Mouse (Mus musculus) midbrain, embryonic 12.5 days (tissue): ENCODE results near the gene Insl5. TPM values are rescaled to one million over a fixed set of nuclear protein-coding genes. Genes with fewer than 3 reads are reported as not detected.
A peak's percentile ranks its signal among the peaks of the same experiment; 100 is the strongest.

Experiments
- ATAC-seq: fragments of 200-750 bp; cut with Nextera tagmentation; 2 replicates; pipeline ENCODE4 v1.8.0; 2017; ENCODE audit warnings: low read depth, moderate TSS enrichment, moderate library complexity; ENCODE audit not compliant: low FRiP score
- H3K27ac ChIP-seq: fragments of 300-500 bp; sonication (generic); replicated peaks from 2 replicates; pipeline ENCODE4 v1.5.1; 2016; ENCODE audit warnings: mild to moderate bottlenecking
- H3K27me3 ChIP-seq: fragments of 300-500 bp; sonication (generic); 2 replicates; pipeline ENCODE4 v1.6.1; 2016; ENCODE audit warnings: mild to moderate bottlenecking
- H3K36me3 ChIP-seq: fragments of 300-500 bp; sonication (generic); 2 replicates; pipeline ENCODE4 v1.6.1; 2016
- H3K4me1 ChIP-seq: fragments of 300-500 bp; sonication (generic); 2 replicates; pipeline ENCODE4 v1.6.1; 2016
- H3K4me2 ChIP-seq: fragments of 300-500 bp; sonication (generic); replicated peaks from 2 replicates; pipeline ENCODE4 v1.6.1; 2016; ENCODE audit warnings: mild to moderate bottlenecking, moderate library complexity
- H3K4me3 ChIP-seq: fragments of 300-500 bp; sonication (generic); 2 replicates; pipeline ENCODE4 v1.5.1; 2016; ENCODE audit warnings: mild to moderate bottlenecking
- H3K9ac ChIP-seq: fragments of 300-500 bp; sonication (generic); replicated peaks from 2 replicates; pipeline ENCODE4 v1.6.1; 2016; ENCODE audit warnings: mild to moderate bottlenecking, moderate library complexity
- H3K9me3 ChIP-seq: fragments of 300-500 bp; sonication (generic); 2 replicates; pipeline ENCODE4 v1.6.1; 2016; ENCODE audit warnings: mild to moderate bottlenecking
- WGBS: fragments of 180-500 bp; shearing (Covaris S2); methylation state at CpG from one replicate; pipeline ENCODE4 v1.1.7; 2016; 5-methylcytosine and 5-hydroxymethylcytosine counted together
- polyA plus RNA-seq: library from polyadenylated mRNA; unstranded; fragments of >200 nt; fragmentation: Nextera tagmentation; extraction: Ambion mirVana; gene quantifications from 2 replicates; pipeline ENCODE4 v1.2.1, GENCODE M21; 2016

The Insl5 gene
- polyA plus RNA-seq, 1 experiment from 2014 or later = not detected

- 0 out of 2 replicates have a peak, but pooled peaks have one; percentile 27 for ATAC-seq
- no peak overlapping the region for H3K4me3 ChIP-seq
Observed at GRCm38 (mm10) chr4:103013490-103013889, 13.2 kb downstream of the Insl5 start.

GRCm38 (mm10) chr4:103011823-103012222, 14.8 kb downstream of the Insl5 start:
- no peak for ATAC-seq
- Histone ChIP-seq H3K4me3 (no peak overlapping the region), H3K9ac (no peak overlapping the region), H3K36me3 (no peaks in the 10 kb centered on the region), H3K4me2 (no peak overlapping the region), H3K27ac (no peak overlapping the region), H3K9me3 (no peaks in the 10 kb centered on the region), H3K4me1 (peaks cover 22% of the 10 kb centered on the region), H3K27me3 (no peaks in the 10 kb centered on the region)
- WGBS = 39% methylated on average over 7 of the region's 7 CpGs

More at GRCm38 (mm10) chr4:103013490-103013889, 13.2 kb downstream of the Insl5 start:
- peak overlapping the region; percentile 34 for H3K4me2 ChIP-seq
- H3K27ac ChIP-seq = no peak overlapping the region
- WGBS = 0% methylated on average over 4 of the region's 4 CpGs
- no peaks in the 10 kb centered on the region for H3K9me3 ChIP-seq
- 0 out of 2 replicates have a peak overlapping the region, but pooled peaks have one; percentile 37 for H3K9ac ChIP-seq
- H3K27me3 ChIP-seq = no peaks in the 10 kb centered on the region
- H3K36me3 ChIP-seq = no peaks in the 10 kb centered on the region
- H3K4me1 ChIP-seq = peaks cover 15% of the 10 kb centered on the region

DNA sequence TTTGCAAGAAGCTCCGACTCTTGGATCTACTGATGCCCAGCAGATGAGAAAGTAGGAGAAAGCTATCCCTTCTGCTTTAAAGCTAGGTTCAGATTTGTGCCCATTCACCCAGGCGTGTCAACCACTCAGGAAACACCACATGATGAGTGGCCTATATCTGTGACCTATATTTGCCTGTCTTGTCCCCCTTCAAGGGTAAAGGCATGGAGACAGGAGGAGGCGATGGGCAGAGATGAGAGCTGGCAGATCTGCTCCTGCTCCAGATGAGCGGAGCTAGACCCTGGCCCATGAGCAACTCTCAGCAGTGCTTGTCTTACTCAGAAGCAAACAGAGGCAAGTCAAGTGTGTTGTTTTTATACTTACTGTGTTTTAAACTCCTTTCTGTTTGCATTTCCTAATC, 15.9 kb downstream of the Insl5 start:
- H3K4me1 ChIP-seq = peaks cover 29% of the 10 kb centered on the region
- no peaks in the 10 kb centered on the region for H3K27me3 ChIP-seq
- no peaks in the 10 kb centered on the region for H3K36me3 ChIP-seq
- H3K9ac ChIP-seq = no peak overlapping the region
- no peaks in the 10 kb centered on the region for H3K9me3 ChIP-seq
- H3K27ac ChIP-seq = no peak overlapping the region
- H3K4me2 ChIP-seq = no peak overlapping the region
- 92% methylated on average over 4 of the region's 4 CpGs for WGBS
- ATAC-seq = no peak
- H3K4me3 ChIP-seq = no peak overlapping the region

DNA sequence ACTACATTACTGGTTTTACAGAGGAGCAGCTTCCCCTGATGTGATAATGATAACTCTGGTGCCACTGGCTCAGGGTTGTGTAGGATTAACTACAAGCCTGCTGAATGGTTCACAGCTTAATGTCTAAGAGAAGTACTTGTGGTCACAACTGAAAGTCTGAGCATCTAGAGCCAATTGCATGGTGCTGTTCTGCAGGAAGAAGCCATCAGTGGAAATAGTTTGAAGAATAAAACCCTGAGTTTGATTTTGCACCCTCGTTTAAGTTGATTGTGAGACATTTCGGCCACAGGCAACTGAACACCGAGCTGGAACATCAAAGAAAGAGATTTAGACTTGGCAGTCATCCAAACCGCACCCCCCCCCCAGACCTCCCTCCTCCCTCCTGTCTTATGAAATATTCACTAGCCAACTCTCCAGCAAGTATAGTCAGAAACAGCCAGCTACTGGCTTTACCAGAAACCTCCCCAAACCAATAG, 19.7 kb downstream of the Insl5 start:
- WGBS = 12% methylated on average over 3 of the region's 4 CpGs
- no peak overlapping the region for H3K4me3 ChIP-seq
- H3K9ac ChIP-seq = no peak overlapping the region
- ATAC-seq = peak; percentile 41; the same call in 1 of the 2 replicates
- H3K27ac ChIP-seq = peak overlapping the region; percentile 67
- no peaks in the 10 kb centered on the region for H3K36me3 ChIP-seq
- H3K9me3 ChIP-seq = no peaks in the 10 kb centered on the region
- no peaks in the 10 kb centered on the region for H3K27me3 ChIP-seq
- peak overlapping the region; percentile 19; the same call in 1 of the 2 replicates for H3K4me2 ChIP-seq
- peaks cover 18% of the 10 kb centered on the region for H3K4me1 ChIP-seq

- H3K27me3 ChIP-seq = no peaks in the 10 kb centered on the region
- no peaks in the 10 kb centered on the region for H3K9me3 ChIP-seq
- no peak overlapping the region for H3K9ac ChIP-seq
- peaks cover 14% of the 10 kb centered on the region for H3K4me1 ChIP-seq
- no peaks in the 10 kb centered on the region for H3K36me3 ChIP-seq
- no peak overlapping the region for H3K4me2 ChIP-seq
- H3K4me3 ChIP-seq = no peak overlapping the region
- WGBS = 65% methylated on average over 5 of the region's 5 CpGs
- ATAC-seq = no peak
- 0 out of 2 replicates have a peak overlapping the region, but pooled peaks have one; percentile 67 for H3K27ac ChIP-seq
Observed at GRCm38 (mm10) chr4:103006266-103006665, 20.4 kb downstream of the Insl5 start.

DNA sequence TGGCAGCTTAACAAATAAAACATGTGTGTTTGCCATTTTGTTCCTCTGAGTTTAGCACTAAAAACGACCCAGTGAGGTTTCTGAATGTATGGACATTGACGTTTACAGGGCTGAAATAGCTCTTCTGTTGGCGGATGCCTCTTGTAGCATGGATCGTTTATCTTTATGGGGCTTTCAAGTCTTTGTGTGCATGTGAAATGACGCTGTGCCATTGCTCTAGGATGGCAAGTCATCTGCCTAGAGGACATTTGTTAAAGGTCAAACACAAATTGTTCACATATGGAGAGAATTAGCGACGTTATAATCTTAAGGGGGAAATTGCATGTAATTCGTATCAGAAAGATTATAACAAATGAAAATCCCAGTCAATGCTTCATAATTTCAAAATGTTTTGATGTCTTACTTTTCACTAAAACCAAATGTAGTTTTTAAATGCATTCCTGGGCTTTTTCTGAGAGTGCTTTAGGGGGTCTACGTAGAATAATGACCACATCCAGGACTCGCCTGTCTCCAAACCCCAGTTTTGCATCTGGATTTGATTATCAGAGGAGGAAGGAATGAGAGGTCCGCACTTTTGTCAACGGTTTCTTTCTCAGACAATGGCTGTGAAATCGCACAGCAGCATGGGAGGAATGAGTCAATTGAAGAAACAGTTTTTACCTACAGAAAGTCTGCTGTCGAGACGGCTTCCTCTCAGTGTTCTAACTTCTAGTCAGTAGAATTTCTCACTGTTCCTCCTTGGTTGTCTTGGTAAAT, 21.3 kb downstream of the Insl5 start:
- Histone ChIP-seq H3K36me3 (no peaks in the 10 kb centered on the region), H3K9me3 (no peaks in the 10 kb centered on the region), H3K27ac (no peak overlapping the region), H3K4me1 (peaks cover 14% of the 10 kb centered on the region), H3K27me3 (no peaks in the 10 kb centered on the region), H3K4me3 (no peak overlapping the region), H3K9ac (no peak overlapping the region), H3K4me2 (no peak overlapping the region)
- ATAC-seq = no peak
- WGBS = 69% methylated on average over 15 of the region's 15 CpGs

- H3K27me3 ChIP-seq = no peaks in the 10 kb centered on the region
- no peaks in the 10 kb centered on the region for H3K9me3 ChIP-seq
- H3K36me3 ChIP-seq = no peaks in the 10 kb centered on the region
- no peak overlapping the region for H3K9ac ChIP-seq
- WGBS = 89% methylated on average over 4 of the region's 4 CpGs
- no peak overlapping the region for H3K4me3 ChIP-seq
- no peak for ATAC-seq
- H3K27ac ChIP-seq = no peak overlapping the region
- H3K4me2 ChIP-seq = no peak overlapping the region
- peaks cover 14% of the 10 kb centered on the region for H3K4me1 ChIP-seq
Observed at GRCm38 (mm10) chr4:103004681-103005080, 22.0 kb downstream of the Insl5 start.

DNA sequence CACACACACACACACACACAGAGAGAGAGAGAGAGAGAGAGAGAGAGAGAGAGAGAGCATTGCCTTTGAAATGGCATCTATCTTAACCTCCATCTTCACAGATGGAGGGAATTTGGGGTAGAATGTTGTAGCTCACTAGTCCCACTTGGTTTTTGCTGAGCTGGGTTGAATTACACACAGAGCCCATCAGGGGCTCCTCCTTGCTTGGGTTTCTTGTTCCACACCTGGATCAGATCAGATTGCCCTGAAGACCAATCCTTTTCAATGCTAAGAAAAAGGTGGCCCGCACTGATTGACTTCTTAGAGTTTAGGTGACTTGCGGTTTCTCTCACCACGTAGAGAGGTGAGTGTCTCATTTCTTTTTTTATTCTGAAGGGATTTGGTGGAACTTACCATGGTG, 35.0 kb downstream of the Insl5 start:
- Histone ChIP-seq H3K9me3 (no peaks in the 10 kb centered on the region), H3K27ac (no peak overlapping the region), H3K4me2 (no peak overlapping the region), H3K4me3 (no peak overlapping the region), H3K27me3 (no peaks in the 10 kb centered on the region), H3K4me1 (no peaks in the 10 kb centered on the region), H3K9ac (no peak overlapping the region), H3K36me3 (no peaks in the 10 kb centered on the region)
- no peak for ATAC-seq
- WGBS = 66% methylated on average over 3 of the region's 3 CpGs

DNA sequence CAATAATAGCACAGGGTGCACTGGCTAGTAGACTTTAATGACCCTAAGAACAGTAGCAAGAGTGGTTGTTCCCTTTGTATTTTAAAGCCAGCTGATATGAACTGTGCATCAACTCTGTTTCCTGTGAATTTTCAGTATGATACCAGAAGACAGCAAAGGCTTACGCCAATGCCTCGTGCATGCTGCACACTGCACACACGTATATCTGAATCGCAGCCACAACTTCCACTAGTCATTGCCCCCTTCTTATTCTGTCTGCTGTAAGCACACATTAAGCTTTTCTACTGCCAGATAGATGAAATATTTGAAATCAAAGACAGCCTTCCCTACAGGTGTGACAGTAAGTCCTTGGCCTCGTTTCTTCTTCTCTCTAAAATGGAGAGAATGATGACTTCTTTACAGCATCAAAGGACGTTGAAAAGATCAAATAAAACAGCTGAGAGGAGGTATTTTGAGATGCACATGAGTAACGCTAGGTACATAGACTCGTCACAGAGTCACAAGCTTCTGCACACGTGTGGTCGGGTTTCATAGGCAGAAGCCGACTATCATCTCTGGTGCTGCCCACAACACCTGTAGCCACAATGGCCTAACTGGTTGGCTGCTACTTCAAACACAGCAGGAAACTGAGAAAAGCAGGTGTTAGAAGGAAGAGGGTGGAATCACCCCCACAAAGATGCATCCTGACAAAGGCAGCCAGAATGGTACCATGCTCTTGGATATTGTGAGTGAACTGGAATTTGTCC, 35.9 kb downstream of the Insl5 start:
- H3K27me3 ChIP-seq = no peaks in the 10 kb centered on the region
- no peak for ATAC-seq
- no peak overlapping the region for H3K9ac ChIP-seq
- H3K4me2 ChIP-seq = no peak overlapping the region
- H3K4me3 ChIP-seq = no peak overlapping the region
- H3K27ac ChIP-seq = no peak overlapping the region
- no peaks in the 10 kb centered on the region for H3K9me3 ChIP-seq
- no peaks in the 10 kb centered on the region for H3K4me1 ChIP-seq
- H3K36me3 ChIP-seq = no peaks in the 10 kb centered on the region
- WGBS = 85% methylated on average over 11 of the region's 11 CpGs

GRCm38 (mm10) chr4:102990016-102990415, 36.6 kb downstream of the Insl5 start:
- Histone ChIP-seq H3K27me3 (no peaks in the 10 kb centered on the region), H3K9me3 (no peaks in the 10 kb centered on the region), H3K27ac (no peak overlapping the region), H3K4me1 (no peaks in the 10 kb centered on the region), H3K4me2 (no peak overlapping the region), H3K9ac (no peak overlapping the region), H3K36me3 (no peaks in the 10 kb centered on the region), H3K4me3 (no peak overlapping the region)
- ATAC-seq = no peak
- 82% methylated on average over 4 of the region's 4 CpGs for WGBS

GRCm38 (mm10) chr4:102989391-102989790, 37.3 kb downstream of the Insl5 start:
- 74% methylated on average over 5 of the region's 5 CpGs for WGBS
- Histone ChIP-seq H3K27me3 (no peaks in the 10 kb centered on the region), H3K4me2 (no peak overlapping the region), H3K27ac (no peak overlapping the region), H3K9ac (no peak overlapping the region), H3K9me3 (no peaks in the 10 kb centered on the region), H3K36me3 (no peaks in the 10 kb centered on the region), H3K4me1 (no peaks in the 10 kb centered on the region), H3K4me3 (no peak overlapping the region)
- no peak for ATAC-seq

- WGBS = 87% methylated on average over 6 of the region's 6 CpGs
- Histone ChIP-seq H3K27me3 (no peaks in the 10 kb centered on the region), H3K9me3 (no peaks in the 10 kb centered on the region), H3K9ac (no peak overlapping the region), H3K4me3 (no peak overlapping the region), H3K36me3 (no peaks in the 10 kb centered on the region), H3K27ac (no peak overlapping the region), H3K4me1 (no peaks in the 10 kb centered on the region), H3K4me2 (no peak overlapping the region)
- ATAC-seq = no peak
Observed at GRCm38 (mm10) chr4:102988526-102988925, 38.1 kb downstream of the Insl5 start.
